Mouse (Mus musculus): Measurements from ENCODE around the gene 1500009C09Rik. TPM values are rescaled to one million over a fixed set of nuclear protein-coding genes. Genes with fewer than 3 reads are reported as not detected.
"Not testable (repeated sequence)": the region's sequence is repeated elsewhere in the genome, so short reads cannot be mapped to it uniquely, and the experiment has no call there.

The 1500009C09Rik gene
- total RNA-seq, 2 experiments from 2014 or later = not detected

DNA sequence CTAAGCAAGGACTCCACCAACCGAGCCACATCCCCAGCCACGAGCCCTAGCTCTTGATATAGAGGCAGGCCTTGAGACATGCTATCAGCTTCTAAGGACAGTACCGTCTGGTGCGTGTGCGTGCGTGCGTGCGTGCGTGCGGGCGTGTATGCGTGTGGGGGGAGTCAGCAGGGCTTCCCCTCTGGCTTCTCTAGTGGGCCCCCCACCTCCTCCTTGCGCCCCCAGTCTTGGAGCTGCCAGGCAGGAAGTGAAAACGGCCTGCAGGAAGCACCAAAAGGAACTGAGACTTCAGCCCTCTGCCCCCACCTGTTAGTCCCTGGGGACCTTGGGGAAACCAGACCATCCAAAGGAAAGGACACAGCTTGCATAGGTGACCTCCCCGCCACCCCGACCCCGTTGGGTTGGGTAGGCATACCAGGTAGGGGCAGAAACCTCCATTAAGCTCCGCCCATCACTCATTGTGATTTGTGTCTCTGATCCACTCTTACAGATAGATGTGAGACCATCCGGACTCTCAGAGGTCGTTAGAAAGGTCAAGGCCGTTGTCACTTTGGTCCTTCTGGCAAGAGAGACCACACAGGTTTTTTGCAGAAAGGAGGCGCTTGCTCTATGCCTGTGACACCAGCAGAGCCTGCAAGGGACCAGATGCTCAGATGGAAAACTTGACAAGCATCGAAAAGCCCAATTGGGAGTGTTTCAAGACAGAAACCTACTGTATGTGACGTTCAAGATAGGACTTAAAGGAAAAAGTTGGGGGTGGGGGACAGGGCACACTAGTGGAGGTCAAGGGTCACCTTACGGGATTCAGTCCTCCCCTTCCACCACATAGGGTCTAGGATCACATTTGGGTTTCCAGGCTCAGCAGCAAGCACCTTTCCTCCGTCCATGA lies 33.2 kb upstream of the 1500009C09Rik start:
- no peak for DNase-seq (ENCODE audit: low spot score in 2 of 2)

DNA sequence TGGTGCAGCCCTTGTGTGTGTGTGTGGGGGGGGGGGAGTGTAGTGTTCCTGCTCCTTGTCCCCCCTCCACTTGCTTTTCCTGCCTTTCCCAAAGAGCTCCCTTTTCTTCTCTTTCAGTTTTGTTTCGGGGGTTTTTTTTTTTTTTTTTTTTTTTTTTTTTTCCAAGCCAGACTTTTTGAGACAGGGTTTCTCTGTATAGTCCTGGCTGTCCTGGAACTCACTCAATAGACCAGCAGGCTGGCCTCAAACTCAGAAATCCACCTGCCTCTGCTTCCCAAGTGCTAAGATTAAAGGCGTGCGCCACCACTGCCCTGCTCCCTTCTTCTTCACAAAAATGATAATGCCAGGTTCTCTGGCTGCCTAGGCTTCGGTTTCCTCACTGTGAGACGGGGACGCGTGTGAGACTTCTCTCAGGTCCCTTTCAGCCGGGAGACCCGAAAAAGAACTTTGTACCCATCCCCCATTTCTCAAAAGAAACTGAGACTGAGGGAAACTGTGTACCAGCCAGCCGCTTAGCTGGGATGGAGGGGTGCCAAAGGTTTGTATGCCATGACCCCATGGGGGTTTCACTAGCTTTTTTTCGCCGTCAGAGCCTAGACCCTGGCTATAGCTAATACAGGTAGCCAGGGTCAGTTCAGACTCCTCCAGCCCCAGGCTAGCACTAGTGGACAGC lies 32.1 kb upstream of the 1500009C09Rik start:
- DNase-seq (ENCODE audit: low spot score in 2 of 2) = no peak

DNA sequence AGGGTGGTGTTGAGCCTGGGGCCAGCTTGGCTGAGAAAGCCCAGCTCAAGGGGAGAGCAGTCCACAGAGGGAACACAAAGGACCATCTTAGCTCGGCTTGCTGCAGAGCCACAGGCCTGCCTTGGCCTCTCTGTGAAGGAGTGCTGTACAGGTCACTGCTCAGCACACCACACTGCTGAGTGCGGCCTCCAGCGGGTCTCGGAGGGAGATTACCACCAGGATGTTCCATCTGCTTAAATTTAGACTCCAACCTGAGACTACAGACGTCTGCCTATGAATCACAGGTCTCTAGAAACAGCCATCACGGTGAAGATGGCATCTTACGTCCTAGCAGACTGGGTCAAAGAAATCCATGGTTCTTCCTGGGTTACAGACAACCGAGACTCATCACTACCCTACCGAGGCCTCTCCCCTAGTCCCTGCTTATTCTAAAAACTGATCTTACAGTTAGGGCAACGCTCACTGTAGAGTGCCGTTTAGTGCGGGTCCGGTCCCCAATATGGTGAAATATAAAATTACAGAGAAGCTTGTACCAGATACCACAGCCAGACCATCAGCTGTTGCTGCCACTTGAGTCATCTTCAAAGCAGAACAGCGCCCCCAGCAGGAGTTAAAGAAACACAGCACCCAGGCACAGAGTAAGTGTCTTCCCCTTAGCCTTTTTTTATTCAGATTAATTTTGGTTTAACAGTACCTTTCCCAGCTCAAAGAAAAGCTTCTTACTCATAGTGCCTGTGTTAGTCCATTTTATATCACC lies 30.9 kb upstream of the 1500009C09Rik start:
- DNase-seq (ENCODE audit: low spot score in 2 of 2) = no peak

DNA sequence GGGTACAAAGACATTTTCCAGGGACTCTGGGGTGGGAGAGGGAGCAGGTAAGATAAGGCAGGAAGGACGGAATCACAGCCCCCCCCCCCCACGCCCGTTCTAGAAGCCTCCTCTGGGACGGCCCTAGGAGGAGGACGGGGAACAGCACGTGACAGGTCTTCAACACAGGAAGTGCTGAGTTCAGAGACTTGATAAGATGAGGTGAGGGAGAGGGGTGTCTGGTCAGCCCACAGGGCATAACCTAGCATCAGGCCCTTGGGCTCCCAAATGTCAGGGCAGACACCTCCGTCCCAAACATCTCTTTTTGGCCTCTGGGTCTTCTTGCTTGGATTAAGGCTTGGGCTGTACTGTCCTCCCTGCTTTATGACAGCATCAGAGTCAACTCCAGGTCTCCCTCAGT lies 28.9 kb upstream of the 1500009C09Rik start:
- no peak for DNase-seq (ENCODE audit: low spot score in 2 of 2)

DNA sequence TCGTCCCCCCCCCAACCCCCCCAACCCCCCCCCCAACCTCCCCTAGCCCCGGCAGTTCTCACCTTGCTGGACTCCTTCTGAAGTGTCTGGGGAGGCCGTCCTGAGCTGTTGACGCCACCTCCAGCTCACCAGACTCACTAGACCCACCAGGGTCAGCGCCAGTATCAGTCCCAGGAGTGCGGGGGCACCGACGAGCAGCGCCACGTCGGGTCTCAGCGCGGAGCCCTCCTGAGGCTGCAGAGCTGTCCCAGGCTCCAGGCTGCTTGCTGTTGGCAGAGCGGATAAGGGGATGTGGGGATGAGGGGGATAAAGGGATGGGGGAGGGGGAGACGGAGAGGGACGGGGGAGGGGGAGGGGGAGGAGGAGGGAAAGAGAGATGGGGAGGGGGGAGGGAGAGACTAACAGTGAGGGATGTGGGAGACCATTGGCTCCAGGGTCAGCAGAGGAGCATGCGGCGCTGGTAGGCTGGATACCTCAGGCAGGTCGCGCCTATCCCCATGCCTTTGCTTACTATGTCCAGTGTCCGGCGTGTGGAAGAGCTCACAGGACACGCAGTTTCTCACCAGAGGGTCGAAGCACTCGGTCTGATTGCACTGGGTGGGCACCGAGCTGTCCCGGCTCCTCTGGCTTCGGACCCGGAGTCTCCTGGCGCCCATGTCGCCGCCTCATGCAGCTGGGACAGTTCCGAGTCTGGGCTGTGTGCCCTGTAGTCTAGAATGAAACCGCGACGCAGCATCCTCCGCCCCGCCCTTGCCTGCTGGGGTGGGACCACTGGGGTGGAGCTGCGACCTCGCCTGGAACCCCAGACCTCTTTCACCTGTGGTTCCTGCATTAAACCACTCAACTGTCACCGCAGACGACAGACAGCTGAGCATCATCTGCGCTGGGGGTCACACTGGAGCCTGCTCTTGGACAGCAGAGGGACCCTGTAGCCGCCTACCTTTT lies 28.3 kb upstream of the 1500009C09Rik start, which contains the start of gene Tnfrsf13c:
Gene Tnfrsf13c, minus strand, starts transcription at position 713 of the 945 bp plus-strand sequence.
- DNase-seq (ENCODE audit: low spot score in 2 of 2) = no peak

DNA sequence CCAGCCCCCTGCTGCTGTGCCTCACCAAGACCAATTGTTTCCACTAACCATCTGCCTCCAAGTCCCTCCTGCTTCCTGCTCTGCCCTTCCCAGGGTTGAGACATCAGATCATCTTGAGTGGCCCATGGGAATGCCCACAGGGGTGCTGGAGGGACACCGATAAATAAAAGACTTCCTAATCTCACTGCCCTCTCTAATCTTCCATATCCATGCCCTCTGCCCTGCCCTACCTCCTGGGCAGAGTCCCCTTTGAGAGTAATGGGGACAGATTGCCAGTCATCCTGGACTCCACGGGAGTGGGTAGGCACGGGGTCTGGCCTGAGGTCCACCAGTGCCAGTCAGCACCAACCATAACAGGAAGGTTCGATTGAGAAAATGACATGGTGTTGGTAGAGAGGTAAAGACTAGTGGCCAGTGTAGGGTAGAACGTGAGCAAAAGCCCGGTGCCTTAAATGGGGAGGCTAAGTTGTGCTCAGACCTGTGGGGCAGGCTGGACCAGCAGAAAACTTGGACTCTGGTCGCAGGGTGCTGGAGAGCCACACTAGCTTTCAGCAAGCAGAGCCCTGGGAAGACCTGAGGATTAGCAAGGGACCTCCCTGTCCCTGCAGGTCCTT lies 27.5 kb upstream of the 1500009C09Rik start:
- no peak for DNase-seq (ENCODE audit: low spot score in 2 of 2)

DNA sequence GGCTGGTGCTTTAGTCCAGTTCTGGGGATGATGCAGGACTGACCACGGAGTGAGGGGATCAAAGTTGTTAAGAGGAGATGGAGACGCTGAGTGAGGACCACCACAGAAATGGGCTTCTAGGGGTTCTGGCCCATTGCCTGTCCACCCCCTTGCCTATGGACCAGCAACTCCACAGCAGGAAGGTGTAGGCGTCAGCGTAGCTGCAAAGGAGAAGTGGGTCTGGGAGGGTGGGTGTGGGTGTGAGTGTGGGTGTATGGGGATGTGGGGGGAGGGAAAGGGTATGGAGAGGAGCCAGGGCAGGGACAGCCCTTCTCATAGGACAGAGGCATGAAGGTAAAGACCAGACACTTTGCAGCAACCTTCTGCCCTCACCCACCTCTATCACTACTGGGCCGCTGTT lies 26.4 kb upstream of the 1500009C09Rik start:
- no peak for DNase-seq (ENCODE audit: low spot score in 2 of 2)

DNA sequence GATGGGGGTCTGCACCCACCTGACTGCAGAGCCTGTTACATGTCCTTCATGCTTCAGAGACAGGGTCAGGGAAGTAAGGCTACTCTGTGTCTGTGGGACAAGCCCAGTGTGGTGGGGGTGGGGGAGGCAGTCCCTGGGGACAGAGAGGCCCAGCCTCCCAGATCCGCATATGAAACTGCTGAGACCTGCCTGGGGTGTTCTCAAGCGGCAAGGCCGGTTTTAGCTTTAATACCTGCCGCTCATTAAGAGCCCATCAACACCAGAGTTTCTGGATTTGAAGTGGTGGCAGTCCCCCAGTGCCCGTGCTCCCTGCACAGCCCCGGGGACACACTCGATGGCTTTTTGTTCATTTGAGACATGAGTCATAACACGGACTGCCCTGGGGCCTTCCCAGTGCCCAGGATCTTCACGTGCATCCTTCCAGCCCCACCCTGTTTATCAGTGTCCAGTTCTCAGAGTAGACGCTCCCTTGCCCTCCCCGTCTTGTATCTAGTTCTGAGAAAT lies 22.6 kb upstream of the 1500009C09Rik start:
- no peak for DNase-seq (ENCODE audit: low spot score in 2 of 2)

DNA sequence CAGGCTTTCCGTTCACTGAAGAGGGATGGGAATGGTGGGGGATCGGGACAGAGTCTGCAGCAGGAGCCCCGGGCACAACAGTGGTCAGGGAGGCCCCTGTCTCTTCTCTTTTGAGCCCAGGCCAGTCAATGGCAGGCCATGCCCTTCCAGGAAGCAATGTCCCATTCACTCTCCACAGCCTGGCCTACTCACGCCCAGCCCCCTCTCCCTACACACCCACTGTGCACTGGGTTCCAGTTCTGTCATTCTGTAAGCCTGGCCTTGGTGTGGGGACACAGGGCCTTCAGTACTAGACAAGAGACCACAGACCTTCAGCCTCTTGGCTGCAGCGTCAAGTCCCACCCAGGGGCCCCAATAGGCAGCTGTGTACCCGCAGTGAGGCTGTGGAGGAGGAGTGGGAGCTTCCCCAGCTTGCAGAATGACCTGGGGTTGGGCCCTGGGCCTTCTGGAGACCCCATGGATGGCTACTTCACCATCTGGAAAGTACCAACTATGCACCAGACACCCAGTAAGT lies 22.0 kb upstream of the 1500009C09Rik start:
- no peak for DNase-seq (ENCODE audit: low spot score in 2 of 2)

DNA sequence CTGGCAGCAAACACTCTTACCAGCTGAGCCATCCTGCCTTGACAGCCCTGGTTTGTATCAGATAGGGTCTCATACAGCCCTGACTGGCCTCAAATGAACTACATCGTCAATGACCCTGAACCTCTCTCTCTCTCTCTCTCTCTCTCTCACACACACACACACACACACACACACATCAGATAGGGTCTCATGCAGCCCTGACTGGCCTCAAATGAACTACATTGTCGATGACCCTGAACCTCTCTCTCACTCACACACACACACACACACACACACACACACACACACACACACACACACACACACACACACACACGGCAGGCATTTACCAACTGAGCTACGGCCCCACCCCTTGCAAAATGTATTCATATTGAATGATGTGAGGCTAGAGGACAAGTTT lies 21.1 kb upstream of the 1500009C09Rik start:
- DNase-seq (ENCODE audit: low spot score in 2 of 2) = no peak

DNA sequence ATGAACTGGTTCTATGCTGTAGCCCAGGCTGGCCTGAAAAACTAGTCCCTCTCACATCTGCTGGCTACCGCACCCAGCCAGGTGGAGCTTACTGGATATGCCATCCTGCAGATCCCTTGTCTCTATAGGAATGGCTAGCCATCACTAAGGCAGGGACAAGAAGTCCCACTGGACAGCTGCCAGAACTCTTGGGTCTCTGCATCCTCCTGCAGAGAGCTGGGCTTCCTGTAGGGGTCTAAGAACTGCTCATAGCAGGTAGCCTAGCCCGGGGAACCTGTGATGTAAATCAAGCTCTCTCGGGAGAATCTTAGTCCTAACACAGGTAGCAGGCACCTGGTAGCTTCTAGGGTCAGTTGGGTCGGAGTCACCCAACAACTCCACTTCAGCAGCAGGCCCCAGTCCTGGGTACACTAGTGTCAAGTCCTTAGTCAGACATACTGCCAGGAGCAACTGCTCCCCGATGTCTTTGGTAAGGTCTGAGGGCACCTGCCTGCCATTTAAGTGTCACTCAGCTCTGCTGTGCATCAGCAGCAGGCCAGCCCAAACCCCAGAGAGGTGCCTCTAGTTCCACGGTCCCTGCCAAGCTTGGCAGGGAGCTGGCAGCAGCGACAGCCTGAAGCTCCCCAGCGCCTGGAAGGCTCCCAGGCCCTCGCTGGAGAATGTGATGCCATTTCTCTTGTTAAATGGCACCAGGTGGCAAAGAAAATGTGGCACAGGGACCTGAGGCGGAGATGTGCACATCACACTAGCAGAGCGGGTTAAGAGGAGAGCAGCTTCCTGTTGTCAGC lies 20.4 kb upstream of the 1500009C09Rik start:
- DNase-seq (ENCODE audit: low spot score in 2 of 2) = no peak

DNA sequence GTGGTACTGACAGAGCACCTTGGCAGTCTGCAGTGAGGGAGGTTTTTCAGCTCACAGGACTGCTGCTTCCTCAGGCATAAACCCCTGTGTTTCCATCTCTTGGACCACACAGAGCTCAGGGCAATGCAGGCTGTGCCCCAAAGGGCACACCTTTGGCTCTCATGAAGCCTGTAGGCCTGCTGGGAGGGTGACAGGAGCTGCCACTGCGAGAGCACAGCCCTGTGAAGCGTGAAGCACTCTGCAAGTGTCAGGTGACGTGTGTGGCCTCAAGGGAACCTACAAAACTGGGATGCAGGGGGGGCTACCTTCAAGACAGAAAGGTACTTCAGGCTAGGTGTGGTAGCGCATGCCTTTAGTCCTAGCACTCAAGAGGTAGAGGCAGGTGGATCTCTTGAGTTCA lies 19.5 kb upstream of the 1500009C09Rik start:
- no peak for DNase-seq (ENCODE audit: low spot score in 2 of 2)

DNA sequence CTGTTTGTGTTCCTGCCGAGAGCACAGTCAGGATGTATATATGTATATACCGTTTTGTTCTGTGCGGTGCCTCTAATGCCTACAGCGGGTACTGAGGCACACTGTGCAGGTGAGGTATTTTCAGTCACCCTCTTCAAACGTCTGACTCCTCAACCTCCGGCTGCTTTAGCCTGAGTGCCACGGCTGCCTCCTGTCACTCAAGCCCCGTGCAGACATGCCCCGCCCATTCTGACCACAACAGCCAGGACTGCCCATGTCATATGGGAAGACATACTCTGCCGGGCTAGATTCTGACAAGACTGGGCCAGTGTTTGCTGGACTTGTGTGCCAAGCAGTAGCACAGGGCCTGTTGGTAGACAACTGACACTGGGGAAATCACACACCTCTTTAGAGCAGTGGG lies 16.5 kb upstream of the 1500009C09Rik start:
- DNase-seq (ENCODE audit: low spot score in 2 of 2) = no peak

DNA sequence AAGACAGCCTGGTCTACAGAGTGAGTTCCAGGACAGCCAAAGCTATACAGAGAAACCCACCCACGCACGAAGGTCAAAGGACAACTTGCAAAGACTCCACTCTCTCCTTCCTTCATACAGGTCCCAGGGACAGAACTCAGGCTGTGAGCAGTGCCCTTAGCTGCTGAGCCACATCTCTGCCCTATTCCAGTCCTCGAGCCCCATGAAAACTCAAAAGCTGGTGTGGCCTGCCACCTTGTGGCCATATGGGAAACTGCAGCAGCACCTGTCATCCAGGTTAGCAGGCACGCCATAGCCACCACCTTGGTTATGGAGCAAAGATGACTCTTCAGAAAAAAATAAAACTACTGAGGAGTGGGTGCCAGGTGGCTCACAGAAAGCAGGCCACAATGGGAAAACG lies 15.6 kb upstream of the 1500009C09Rik start:
- peak in 1 of 2 experiments; percentile 69 for DNase-seq (ENCODE audit: low spot score in 2 of 2)

DNA sequence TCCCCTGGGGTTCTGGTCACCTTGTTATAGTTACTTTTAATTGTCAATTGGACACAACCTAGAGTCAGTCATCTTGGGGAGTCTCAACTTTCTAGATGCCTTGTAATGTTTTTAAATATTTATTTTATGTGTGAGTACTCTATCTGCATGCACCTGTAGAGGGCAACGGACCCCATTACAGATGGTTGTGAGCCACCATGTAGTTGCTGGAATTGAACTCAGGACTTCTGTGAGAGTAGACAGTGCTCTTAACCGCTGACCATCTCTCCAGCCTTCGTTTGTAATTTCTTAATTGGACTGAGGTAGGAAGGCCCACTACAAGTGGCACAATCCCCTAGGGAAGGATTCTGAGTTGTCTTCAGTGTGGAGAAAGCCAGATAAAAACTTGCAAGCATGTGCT lies 8.9 kb upstream of the 1500009C09Rik start:
- no peak for DNase-seq (ENCODE audit: low spot score in 2 of 2)

DNA sequence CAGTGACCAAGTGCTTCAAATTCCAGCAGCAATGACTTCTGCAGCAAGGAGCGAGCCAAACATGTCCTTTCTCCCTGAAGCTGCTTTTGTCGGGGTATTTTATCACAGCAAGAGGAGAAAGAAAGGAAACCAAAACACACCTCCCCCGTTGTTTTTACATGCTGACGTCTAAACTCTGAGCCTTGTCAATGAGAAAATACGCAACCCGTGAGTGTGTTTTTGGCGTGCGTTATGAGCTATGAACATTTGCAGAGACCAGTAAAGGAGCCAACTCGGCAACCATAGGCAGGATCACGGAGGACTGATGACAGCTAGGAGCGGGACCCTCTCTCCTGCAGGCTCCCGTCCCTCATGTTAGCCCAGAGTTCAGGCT lies 8.5 kb upstream of the 1500009C09Rik start:
- no peak for DNase-seq (ENCODE audit: low spot score in 2 of 2)

DNA sequence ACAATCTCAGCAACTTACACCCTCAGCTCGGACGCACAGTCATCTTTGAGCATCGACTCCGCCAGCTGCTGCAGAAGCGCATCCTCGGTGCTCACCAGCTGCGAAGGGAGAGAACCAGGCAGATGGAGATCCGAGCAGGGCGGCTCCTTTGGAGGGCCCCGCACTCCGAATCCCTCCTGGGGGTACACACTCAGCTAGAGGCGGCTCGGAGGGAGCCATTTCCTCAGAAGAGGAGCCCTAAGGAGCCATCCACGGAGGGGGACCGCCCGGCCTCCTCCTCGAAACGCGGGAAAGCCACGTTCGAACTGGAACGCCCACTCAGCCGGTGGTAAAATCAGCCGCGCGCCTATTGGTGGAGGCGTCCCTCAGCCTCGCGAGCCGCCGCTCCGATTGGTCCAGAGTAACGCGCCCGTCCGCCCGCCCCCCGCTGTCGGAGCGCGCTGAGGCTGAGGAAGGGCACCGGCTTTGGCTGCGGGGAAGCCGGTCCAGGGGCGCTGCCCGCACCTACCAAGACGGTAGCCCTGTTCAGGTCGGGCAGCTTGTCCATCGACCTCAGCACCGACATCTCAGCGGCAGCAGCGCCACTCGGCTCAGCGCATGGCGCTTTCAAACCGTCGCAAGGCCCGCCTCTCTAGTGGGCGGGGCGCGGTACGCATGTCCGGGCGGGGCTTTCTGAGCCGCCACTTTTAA lies 7.9 kb upstream of the 1500009C09Rik start, which contains the start of gene Cenpm:
Gene Cenpm, minus strand, starts transcription at position 634 of the 690 bp plus-strand sequence.
- peak; percentile 88 to 93 for DNase-seq (ENCODE audit: low spot score in 2 of 2)

DNA sequence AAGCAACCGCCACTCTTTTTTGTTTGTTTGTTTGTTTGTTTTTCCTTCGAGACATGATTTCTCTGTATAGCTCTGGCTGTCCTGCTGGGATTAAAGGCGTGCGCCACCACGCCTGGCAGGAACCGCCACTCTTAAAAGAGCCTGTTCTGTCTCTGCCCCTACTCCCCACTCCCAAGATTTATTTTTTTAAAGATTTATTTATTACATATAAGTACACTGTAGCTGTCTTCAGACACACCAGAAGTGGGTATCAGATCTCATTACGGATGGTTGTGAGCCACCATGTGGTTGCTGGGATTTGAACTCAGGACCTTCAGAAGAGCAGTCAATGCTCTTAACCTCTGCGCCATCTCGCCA lies 7.4 kb upstream of the 1500009C09Rik start:
- DNase-seq (ENCODE audit: low spot score in 2 of 2) = not testable (repeated sequence)
